Mouse (Mus musculus): ENCODE data around the gene Ackr2.

Gene Ackr2

DNA sequence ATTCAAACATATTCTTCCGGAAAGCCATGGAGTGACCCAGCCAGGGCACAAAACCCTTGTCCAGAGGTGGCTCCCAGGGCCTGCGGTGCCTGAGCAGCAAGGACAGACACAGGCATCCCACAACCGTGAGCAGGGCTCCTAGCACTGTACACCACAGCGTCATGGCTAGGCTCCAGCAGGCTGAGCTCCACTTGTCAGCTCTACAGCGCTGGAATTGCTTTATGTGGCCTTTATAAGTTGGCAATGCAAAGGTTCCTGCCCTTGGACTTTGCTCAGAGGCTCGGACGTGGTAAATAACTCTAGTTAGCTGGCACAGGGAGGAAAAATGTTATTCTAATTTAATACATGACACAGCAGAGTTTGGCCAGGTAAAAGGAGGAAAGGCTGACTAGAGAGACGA, 17.9 kb downstream of the Ackr2 start, which contains the start of gene Cyp8b1:
Gene Cyp8b1 (minus strand): TSS at position 204 of the 400 bp plus-strand sequence.
- DNase-seq (ENCODE audit: low read depth, low spot score), result no peak

DNA sequence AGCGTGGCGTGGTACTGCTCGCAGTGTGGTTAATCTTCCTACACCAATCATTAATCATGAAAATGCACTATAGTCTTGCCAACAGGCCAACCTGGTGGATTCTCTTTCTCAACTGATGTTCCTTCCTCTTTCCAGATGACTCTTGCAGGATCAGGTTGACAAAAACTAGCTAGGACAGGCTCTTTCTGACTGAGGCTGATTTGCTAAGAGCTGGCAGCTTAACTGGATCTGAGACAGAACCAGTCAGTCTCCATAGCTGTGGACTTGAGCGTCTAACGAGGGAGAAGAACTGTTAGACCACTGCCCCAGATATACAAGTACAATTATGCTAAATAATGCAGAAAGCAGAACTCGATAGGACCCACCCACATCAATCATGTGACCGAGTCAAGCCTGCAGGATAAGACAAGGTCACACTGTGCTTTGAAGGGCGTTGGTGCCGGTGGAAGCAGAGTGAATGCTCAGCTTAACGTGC, 20.9 kb downstream of the Ackr2 start:
- no peak for DNase-seq (ENCODE audit: low read depth, low spot score)

DNA sequence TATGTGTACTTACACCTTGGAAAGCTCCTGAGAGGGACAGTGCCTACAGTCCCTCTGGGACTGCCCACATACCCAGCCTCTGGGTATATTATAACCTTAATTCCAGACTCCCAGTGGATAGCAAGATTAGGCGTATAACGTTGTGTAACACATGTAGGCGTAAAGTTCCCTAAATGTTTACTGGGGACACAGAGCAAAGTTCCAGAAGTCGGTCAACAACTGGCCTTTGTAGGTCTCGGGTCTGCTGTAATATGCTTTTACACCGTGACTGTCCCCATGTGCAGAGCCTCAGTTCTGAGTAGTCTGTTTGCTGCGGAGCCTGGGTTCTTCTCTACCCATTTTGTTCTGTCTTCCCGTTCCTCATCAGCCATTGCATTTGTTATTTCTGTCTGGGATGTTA, 25.3 kb downstream of the Ackr2 start:
- no peak for DNase-seq (ENCODE audit: low read depth, low spot score)

DNA sequence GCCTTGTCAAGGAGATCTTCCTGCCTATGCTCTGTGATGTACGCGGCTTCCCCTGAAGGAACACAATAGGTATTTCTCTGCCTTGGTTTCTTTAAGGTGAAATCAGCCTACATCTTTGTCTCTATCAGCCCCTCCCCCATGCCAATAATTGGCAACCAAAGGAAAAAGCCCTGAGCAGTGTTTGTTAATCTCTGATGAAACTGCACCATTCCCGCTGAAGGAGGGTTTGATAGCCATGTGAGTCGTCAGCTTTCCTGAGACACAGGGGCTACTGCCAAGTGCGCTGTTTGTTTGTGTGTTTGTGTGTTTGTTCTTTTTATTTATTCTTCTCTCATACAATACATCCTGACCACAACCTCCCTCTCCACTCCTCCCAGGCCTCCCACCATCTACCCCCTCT, 25.8 kb downstream of the Ackr2 start:
- no peak for DNase-seq (ENCODE audit: low read depth, low spot score)

DNA sequence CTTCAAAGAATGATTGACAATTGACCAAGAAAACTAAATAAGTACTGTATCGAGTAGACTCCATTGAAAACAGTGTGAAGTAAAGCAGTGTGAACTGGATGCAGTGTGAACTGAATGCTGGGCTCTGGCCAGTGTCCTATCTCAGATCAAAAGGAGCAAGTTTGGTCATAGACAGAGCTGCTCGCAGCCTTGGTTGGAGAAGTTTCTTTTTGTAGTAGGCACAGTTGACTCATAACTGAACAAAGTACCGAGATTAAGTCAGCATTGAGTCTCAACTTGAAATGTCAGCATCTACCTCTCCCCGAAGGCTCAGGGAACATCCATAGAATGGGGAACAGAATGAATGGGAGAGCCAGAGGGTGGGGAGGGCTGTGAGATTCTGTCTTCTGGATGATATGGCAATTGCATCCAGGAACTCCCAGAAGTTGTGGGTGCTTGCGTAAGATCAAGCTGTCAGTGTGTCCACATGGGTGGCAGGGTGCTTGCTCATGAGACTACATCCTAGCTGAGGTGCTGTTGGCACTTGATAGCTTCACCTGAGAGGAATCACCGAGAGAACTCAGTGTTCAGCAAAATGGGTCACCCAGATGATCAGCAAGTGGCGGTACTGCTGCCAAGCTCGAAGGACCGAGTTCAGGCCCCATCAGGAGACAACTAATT, 26.9 kb downstream of the Ackr2 start:
- peak; percentile 21 for DNase-seq (ENCODE audit: low read depth, low spot score)

DNA sequence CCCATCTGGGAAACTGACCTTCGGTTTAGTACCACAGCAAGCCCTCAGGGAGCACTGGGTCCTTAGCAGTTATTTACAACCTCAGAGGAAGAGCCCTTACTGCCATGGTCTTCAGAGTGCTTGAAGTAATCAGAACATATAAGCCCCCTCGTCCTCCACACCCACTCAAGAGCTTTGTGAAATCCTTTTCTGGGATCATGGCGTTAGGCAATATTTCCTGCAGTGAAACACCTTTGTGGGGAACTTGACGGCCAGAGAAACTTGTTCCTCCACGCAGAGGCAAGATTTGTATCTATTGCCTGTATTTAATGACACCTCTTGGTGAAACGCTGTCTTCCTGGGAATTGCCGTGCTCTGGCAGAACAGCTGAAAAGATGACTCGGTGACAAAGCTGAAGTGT, 27.8 kb downstream of the Ackr2 start:
- no peak for DNase-seq (ENCODE audit: low read depth, low spot score)

DNA sequence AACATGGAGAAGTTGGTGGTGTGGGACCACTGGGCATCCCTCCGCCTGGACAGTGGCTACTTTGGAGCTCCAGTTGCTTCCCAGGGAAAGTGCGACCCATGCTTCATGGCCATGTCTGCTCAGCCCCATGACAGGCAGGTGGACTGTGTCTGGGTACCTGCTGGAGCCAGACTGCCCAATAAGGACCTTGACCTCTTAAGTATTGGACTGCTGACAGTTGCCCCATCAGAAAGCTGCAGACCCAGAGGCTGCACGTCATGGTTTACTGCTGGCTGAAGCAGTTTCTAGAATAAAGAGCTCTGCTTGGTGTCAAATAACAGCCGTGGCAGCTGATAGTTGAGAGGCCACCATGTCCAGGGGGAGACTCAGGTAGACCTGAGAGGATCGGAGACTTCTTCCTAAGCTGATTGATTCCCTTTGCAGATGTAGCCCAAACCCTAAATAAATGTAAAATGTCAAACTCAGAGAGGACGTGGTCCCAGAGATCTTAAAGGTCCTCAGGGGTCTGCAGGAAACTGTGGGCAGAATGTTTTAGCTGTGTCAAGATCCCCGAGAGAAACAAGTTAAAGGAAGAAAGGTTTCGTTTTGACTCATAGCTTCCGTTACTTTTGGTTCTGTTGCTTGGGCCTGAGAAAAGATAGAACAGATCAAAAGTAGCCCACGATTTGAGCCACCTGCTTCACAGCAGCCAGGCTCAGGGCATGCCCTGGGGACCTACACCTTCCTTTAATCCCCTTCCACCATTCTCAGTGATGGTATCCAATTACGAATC, 28.7 kb downstream of the Ackr2 start:
- DNase-seq (ENCODE audit: low read depth, low spot score), result no peak

DNA sequence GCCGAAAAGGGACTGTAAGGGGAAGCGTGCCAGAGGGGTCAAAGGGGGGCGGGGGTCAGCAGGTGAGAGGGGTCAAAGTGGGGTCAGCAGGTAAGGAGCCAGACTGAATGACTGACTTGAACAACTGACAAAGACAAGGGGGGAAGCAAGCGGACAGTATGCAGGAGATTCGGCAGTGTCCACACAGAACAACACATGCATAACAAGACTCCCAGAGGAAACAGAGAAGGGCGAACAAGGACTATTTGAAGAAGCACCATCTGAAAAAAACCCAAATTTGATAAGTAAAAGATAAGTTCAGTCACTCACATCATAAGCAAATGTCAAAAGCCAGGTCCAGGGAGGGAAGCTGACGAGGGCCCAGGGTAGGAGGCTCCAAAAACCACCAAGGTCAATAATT, 29.6 kb downstream of the Ackr2 start:
- DNase-seq (ENCODE audit: low read depth, low spot score), result no peak

DNA sequence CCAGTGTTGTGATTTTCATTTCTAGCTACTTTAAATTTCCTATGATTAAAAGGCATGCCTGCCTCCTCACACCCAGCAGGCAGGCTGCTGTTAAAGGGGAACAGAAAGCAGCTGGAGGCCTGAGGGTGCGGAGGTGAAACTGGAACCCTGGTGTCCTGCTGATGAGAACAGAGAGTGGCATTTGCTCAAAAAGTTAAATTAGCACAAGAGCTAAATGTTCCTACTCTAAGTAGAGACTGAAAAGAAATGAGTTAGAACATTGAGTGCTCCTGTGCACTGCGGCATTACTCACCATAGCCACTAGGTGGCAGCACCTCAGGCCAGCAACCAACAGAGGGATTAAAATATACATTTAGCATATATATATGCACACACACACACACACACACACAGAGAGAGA, 30.3 kb downstream of the Ackr2 start:
- DNase-seq (ENCODE audit: low read depth, low spot score), result peak; percentile 71

DNA sequence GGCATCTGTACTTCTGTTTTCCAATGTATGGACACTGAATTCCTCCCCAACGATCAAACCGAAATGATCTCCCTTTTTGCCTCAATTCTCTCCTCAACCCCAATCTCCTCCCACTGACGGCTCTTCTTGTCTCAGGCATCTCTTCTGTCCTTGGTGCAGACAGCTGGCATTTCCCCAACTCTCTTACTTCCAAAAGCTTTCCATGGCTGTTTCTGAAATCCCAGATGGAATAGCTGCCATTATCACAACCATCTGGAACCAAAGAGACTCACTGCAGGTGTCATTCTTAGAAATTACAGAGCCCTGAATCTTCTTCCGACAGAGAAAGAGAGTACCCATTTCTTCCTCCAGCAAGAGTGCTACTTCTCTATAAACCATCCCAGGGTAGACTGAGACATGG, 36.7 kb downstream of the Ackr2 start:
- peak; percentile 66 for DNase-seq (ENCODE audit: low read depth, low spot score)

DNA sequence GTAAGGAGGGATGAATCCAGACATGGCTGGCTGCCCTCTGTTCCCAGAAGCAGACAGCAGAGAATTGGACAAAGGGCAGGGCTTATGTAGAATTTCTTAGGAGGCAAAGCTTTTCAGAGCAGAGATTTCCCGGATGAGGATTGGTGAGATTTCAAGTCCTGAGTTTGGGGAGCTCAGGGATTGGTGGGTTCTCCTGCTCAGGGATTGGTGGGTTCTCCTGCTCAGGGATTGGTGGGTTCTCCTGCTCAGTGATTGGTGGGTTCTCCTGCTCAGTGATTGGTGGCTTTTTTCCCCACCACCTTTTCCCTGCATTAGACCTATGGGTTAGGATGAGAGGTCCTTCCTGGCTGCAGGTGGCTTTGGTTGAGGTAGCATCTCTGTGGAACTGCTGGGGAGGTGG, 38.8 kb downstream of the Ackr2 start:
- DNase-seq (ENCODE audit: low read depth, low spot score), result peak; percentile 88

DNA sequence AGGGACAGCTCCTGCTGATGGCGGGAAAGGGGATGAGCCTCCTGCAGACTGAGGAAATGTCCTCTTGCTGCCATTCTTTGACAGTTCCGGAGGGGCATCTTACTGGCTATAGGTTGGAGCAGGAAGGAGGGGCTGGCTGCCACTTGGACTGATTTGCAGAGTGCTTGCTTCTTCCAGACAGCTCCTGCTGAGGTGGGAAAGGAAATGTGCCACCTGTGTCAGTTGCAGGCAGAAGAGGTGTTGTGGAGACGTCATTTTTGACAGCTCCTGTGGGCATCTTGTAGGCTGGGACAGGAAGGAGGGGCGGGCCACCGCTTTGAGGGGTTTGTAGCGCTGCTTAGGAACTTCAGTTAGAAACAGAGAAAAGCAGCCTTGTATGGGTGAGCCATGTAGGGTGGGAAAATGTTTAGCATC, 39.3 kb downstream of the Ackr2 start:
- DNase-seq (ENCODE audit: low read depth, low spot score), result peak; percentile 49

DNA sequence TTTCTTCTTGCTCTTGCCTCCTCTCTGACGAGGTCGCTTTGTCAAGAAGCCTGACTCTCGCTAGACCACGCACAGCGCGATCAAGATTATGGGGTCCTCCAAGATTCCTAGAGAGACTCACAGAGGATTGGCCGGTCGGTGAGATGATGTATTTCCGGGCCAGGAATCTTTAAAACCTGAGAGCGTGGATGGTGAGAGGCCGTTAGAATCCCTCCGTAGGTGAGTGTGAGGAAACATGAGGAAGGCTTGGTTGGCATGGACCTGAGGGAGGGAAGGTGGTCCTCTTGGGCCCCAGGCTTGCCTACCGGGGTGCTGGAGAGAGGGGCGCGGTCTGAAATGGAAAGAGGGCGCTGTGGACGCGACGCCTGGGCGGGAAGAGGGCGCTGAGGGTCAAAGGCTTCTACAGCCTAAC, 39.8 kb downstream of the Ackr2 start:
- DNase-seq (ENCODE audit: low read depth, low spot score), result peak; percentile 78

DNA sequence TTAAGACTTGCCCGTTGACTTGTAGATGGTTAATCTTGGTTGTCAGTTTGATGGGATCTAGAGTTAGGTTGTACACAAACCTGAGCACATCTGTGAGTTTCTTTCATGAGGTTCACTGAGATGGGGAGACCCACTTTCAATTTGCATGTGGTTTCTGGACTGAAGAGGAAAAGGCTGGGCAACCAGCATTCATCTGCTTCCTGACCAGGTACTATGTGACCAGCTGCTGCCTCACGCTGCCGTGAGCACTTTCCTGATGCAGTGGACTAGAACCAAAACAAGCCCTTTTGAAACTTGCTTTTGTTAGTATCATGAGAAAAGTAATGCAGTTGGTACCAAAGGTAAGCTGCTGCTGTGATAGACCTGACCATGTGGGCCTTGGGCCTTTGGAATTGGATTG, 44.9 kb downstream of the Ackr2 start:
- no peak for DNase-seq (ENCODE audit: low read depth, low spot score)

DNA sequence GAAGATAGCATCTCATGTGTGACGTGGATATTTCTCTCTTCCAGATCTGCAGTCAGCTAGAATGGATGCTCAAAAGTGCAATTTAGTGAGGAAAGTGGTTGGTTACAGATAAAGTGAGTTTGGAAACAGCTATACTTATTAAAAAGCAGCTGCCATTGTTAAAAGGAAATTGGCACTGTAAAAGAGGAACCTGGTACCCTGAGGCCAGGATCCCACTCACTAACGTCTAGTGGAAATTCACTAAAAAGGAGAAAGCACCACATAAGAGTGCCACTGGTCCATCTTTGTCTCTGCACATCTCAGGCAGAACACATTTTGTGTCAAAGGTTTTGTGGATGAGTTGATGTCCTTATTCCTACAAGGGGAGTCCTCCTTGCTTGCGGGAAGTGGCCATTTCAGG, 45.5 kb downstream of the Ackr2 start:
- DNase-seq (ENCODE audit: low read depth, low spot score), result no peak

DNA sequence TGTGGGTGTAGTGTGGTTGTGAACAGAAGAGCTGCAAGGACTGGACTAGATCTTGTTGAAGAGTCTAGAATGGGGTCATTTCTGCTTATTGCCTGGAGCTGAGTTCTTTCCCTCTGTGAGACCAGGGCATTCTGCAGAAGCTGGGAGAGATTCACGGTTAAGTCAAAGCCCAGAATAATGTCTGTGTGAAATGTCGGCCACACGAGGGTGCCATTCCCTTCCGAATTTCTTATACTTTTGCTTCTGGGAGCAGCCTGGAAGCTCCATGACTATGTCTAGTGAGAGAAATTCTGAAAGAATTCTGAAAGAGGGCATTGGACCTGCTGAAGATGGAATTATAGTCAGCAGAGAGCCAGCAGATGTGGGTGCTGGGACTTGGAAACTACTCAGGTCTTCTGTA, 49.6 kb downstream of the Ackr2 start:
- DNase-seq (ENCODE audit: low read depth, low spot score), result peak; percentile 86

DNA sequence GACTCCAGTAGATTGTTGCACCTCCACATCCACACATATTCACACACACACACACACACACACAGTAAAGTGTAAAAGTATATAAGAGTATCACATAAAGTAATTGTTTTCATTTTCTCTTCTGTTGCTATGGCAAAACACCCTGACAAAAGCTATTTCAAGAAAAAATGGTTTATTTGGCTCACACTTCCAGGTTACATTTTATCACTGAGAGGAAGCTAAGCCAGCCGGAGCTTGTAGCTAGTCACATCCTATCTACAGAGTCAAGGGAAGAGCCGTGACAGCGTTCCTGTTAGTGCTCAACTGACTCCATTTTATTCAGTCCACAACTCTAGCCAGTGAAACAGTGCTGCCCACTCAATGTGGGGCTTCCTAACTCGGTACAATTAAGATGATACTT, 50.3 kb downstream of the Ackr2 start:
- peak; percentile 36 for DNase-seq (ENCODE audit: low read depth, low spot score)

DNA sequence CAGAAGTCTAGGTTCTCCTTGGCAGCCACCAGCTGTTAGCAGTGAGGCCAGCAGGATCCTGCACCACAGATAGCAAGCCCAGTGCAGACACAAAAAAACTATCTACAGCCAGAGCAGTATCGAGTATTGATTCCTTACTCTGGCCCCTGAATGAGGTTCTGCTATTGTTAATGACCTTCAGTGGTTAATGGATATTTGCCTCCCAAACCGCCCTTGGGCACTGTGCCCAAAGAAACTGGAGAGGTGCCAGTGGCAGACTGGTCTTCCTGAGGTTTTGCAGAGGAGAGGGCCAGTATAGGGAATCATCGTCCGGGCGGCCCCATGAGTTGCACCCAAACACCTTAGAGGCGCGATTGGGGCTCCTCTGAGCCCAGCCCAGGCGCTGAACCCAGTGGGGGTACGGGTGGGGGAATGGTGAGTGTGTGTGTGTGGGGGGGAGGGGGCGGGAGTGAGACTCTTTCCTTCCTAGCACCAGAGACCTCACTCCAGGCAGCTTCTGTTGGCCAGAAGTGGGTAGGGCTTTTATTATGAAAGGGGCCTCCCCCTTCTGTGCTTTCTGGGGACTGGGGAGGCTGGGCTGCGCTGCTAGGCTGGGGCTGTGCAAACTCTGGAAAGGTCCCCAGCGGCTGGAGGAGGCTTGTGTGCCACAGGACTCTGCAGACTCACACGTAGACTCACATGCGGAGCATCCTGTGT, 52.4 kb downstream of the Ackr2 start, which contains the start of gene Fam198a:
Gene Fam198a (plus strand): TSS at position 571 of the 696 bp plus-strand sequence.
- DNase-seq (ENCODE audit: low read depth, low spot score), result peak; percentile 24

DNA sequence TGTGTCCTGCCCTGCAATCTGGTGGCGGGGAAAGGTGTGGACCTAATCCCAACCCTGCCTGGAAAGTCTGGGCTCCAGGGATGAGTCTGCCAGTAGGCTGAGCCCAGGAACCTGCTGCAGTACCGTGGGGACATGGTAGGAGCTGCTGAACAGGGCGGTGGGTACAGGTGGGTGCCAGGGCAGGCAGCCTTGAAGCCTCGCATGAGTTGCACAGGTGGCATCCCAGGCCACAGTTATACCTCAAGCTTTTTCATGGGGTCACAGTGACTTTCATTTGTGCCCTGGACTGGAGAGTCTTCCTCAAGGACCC, 52.9 kb downstream of the Ackr2 start:
- no peak for DNase-seq (ENCODE audit: low read depth, low spot score)

DNA sequence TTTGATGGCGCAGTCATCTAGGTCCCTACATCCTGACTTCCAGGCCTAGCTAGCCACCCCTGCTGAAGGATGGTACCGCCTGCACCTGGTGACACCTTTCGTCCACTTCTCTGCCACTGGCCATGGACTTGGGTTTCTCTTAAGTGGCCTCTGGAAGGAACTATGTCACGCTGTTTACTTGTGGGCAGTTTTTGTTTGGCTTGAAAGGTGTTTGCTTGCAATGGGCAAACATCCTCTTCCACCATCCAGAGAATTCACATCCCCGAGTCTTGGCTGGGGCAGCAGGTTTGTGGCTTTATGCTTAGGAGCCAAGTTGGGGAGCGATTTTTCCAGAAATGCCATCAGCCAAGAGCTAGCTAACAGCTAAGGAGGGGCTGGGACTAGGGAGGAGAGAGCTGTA, 54.4 kb downstream of the Ackr2 start:
- DNase-seq (ENCODE audit: low read depth, low spot score), result no peak

DNA sequence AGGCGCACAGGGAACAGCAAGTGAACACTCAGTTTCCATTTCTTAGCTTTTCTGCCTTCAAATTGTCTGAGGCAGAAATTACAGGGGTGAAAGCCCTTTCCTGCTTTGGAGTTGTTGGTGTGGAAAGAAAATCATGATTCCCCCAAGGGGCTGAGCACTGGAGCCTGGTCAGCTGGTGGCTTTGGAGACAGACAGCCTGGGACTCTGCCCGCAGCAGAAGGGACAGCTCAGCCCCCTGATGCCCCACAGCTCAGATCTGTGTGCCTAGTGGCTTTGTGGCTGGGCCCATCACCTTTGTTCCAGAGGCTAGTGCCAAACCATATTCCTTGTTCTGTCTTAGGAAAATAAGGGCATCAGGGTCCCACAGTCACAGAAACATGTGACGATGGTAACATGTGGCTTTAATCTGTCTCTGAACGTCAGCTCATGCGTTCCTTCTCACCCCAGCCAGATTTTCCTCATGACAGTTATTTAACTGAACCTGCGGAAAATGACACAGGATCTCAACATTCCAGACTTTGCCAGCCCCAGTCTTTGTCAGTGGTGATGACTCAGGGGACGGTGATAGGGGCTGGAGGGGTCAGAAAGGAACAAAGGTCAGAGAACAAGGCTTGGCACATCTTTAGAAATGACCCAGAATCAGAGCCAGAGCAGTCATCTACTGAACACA, 61.9 kb downstream of the Ackr2 start:
- no peak for DNase-seq (ENCODE audit: low read depth, low spot score)
